In genomic region chrX:140688335-140688734, GRCm38 (mm10) we compare ENCODE assay signal across 30 mouse cellular contexts. TPM values are rescaled to one million over a fixed set of nuclear protein-coding genes. Genes with fewer than 3 reads are reported as not detected.
DNase-seq lines count a peak whose midpoint lies in the region; ATAC-seq lines count a peak whose summit lies in the region.
"Had no signal": no experiment of that assay in that cellular context is flagged by ENCODE, and none has a peak within 500 bp of the region (broad histone marks: within the 10 kb centered on the region; RNA-seq: fewer than 3 reads in every experiment).

No protein-coding gene starts in this region.

- peak; percentile 22 to 26 for DNase-seq in cerebellum, postnatal 10 days
- no peak for DNase-seq in cerebellum, adult 11 months
- peak; percentile 11 to 29 for DNase-seq in cerebellum, postnatal 14 days
- DNase-seq in lung, postnatal 25 days (ENCODE audit: low spot score) = peak; percentile 43
- no peak for DNase-seq in retina, embryonic 14.5 days (ENCODE audit: low spot score)
- no peak for DNase-seq in layer of hippocampus, postnatal 10 days (ENCODE audit: low spot score in 2 of 2)
- DNase-seq: adrenal gland, adult 2 months; B cell, adult 2 months; gastrocnemius, adult 2 months; gastrocnemius, postnatal 36 days; heart, adult 18-20 months; heart, postnatal 4 days; kidney, adult 9 months; layer of hippocampus, adult 9-11 months; right cerebral cortex, adult 18-20 months; right cerebral cortex, postnatal 4 days; thymus, adult 18-20 months; thymus, postnatal 25 days had no signal

- no peaks in the 10 kb centered on the region; the same call in 1 of the 2 replicates for H3K27me3 ChIP-seq in lung, embryonic 15.5 days
- H3K27me3 ChIP-seq: CH12.LX; liver, embryonic 15.5 days had no signal

- H3K4me1 ChIP-seq in lung, embryonic 15.5 days = no peaks in the 10 kb centered on the region
- H3K4me1 ChIP-seq: hindbrain, embryonic 13.5 days; limb, embryonic 12.5 days; liver, embryonic 15.5 days; midbrain, embryonic 15.5 days had no signal

- no peak overlapping the region for H3K27ac ChIP-seq in lung, embryonic 15.5 days
- H3K27ac ChIP-seq: gastrocnemius, adult 2 months; hindbrain, embryonic 13.5 days; limb, embryonic 12.5 days; liver, embryonic 15.5 days; midbrain, embryonic 15.5 days; stomach, postnatal 0 days had no signal

- peak; percentile 35; the same call in 1 of the 2 replicates for ATAC-seq in lung, embryonic 15.5 days (ENCODE audit: borderline replicate concordance, extremely low read depth, low FRiP score, low TSS enrichment)
- ATAC-seq: activated CD4-positive, CD25-positive, alpha-beta regulatory T cell, adult 4 months; forebrain, embryonic 16.5 days; intestine, embryonic 16.5 days; midbrain, embryonic 15.5 days had no signal

- H3K4me3 ChIP-seq in lung, embryonic 15.5 days = no peak overlapping the region
- H3K4me3 ChIP-seq: erythroblast, embryonic 14.5 days; gastrocnemius, adult 2 months; hindbrain, embryonic 13.5 days; limb, embryonic 12.5 days; liver, embryonic 15.5 days; midbrain, embryonic 15.5 days had no signal

- H3K9ac ChIP-seq in lung, embryonic 15.5 days = no peak overlapping the region
- H3K9ac ChIP-seq: hindbrain, embryonic 13.5 days; limb, embryonic 12.5 days; liver, embryonic 15.5 days; midbrain, embryonic 15.5 days had no signal

- H3K4me2 ChIP-seq in lung, embryonic 15.5 days = no peak overlapping the region
- H3K4me2 ChIP-seq: heart, embryonic 11.5 days; hindbrain, embryonic 13.5 days; limb, embryonic 12.5 days; liver, embryonic 15.5 days; midbrain, embryonic 15.5 days had no signal

- 49% methylated on average over 2 of the region's 2 CpGs for WGBS in lung, embryonic 15.5 days

- H3K9me3 ChIP-seq in lung, embryonic 15.5 days = no peaks in the 10 kb centered on the region
- H3K9me3 ChIP-seq: hindbrain, embryonic 13.5 days; limb, embryonic 12.5 days; liver, embryonic 15.5 days; midbrain, embryonic 15.5 days had no signal

- no peaks in the 10 kb centered on the region for H3K36me3 ChIP-seq in lung, embryonic 15.5 days
- H3K36me3 ChIP-seq: hindbrain, embryonic 13.5 days; limb, embryonic 12.5 days; liver, embryonic 15.5 days; midbrain, embryonic 15.5 days had no signal

RNA-seq across cellular contexts. Expression of gene Mid2, which starts 23.9 kb away (rescaled TPM):
- 6.6 and 7.8 TPM in 2 replicates for polyA plus RNA-seq in lung, embryonic 15.5 days (2015; fragmentation: Nextera tagmentation; extraction: Ambion mirVana)
- 10 to 100 TPM; 23.2 to 28.8 TPM for total RNA-seq in layer of hippocampus, postnatal 10 days (2021)
- polyA plus RNA-seq: erythroblast, embryonic 14.5 days had no signal

Comparison
In these comparisons a context has a peak if more than half of its experiments do, and no peak if none do; other contexts are left out.
1. DNase-seq: peak in cerebellum, postnatal 10 days (2 of 2), cerebellum, postnatal 14 days (2 of 2) and lung, postnatal 25 days (single experiment); none in cerebellum, adult 11 months (single experiment), retina, embryonic 14.5 days (single experiment) and layer of hippocampus, postnatal 10 days (0 of 2).